Mouse (Mus musculus) C2C12 (cell line): Measurements from ENCODE around the gene Zg16.

Experiments used
- CEBPB ChIP-seq: IDR thresholded peaks from one replicate; pipeline ENCODE4 v1.6.1; 2011; ENCODE audit warnings: low read depth, mild to moderate bottlenecking, control low read depth, moderate library complexity
- CTCF ChIP-seq: IDR thresholded peaks from one replicate; pipeline ENCODE4 v1.5.1; 2011; ENCODE audit not compliant: control insufficient read depth, insufficient read depth, insufficient read length

DNA sequence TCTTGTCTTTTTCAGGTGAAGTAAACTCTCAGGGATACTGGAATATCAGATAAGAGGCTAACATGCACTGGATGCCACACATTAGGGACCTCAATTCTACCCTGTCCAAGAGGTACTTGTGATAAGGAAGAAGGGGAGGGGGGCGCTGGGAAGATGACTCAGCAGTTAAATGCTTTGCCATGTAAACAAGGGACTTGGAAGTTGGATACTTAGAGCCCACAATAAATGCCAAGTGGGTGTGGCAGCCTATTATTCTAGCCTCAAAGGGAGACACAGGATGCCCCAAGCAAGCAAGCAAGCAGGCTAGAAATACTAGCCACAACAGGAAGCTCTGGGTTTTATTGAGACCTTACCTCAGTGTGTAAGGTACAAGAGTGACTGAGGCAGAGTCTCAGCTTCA is 55.9 kb downstream of the Zg16 start:
- TF ChIP-seq CTCF (no peak), CEBPB (no peak)
